Mouse (Mus musculus) lung, adult 10 weeks (tissue): ENCODE data around the gene Cntrob. TPM values are rescaled to one million over a fixed set of nuclear protein-coding genes. Genes with fewer than 3 reads are reported as not detected.

Experiments used
- polyA plus RNA-seq: library from polyadenylated mRNA; stranded (reverse); fragments of 350-450 nt; fragmentation: Illumina TruSeq; extraction: RNeasy Lipid Tissue Mini Kit (QIAGEN cat#74804); gene quantifications from one replicate; pipeline ENCODE4 v1.2.3, GENCODE M21; 2014; ENCODE audit warnings: low read depth, low replicate concordance; ENCODE audit not compliant: insufficient read depth

Cntrob gene
- polyA plus RNA-seq, result 3.7 TPM

DNA sequence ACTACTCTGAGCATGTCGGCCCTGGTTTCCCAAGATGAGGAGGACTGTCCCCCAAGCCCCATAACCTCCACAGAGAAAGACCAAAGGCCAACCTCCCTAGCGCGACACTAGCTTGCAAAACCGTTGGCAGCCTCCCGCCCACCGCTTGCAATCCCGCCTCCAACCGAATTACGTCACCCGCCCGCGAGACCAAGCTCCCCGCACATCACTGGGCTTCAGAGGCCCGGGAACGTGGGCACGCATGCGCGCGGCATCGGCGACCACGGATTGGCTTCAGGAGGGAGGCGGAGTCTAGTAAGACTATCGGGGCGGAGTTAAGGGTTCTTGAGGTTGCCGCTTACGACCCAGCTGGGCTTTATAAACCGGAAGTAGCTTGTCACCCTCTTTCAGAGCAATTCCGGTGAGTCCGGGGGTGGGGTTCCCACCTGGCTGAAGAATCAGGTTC is at the start of gene Cntrob, which contains the start of gene Trappc1:
Cntrob (minus strand) TSS at position 109 of the 445 bp plus-strand sequence.
Trappc1 (plus strand) TSS at position 314 of the 445 bp plus-strand sequence.

DNA sequence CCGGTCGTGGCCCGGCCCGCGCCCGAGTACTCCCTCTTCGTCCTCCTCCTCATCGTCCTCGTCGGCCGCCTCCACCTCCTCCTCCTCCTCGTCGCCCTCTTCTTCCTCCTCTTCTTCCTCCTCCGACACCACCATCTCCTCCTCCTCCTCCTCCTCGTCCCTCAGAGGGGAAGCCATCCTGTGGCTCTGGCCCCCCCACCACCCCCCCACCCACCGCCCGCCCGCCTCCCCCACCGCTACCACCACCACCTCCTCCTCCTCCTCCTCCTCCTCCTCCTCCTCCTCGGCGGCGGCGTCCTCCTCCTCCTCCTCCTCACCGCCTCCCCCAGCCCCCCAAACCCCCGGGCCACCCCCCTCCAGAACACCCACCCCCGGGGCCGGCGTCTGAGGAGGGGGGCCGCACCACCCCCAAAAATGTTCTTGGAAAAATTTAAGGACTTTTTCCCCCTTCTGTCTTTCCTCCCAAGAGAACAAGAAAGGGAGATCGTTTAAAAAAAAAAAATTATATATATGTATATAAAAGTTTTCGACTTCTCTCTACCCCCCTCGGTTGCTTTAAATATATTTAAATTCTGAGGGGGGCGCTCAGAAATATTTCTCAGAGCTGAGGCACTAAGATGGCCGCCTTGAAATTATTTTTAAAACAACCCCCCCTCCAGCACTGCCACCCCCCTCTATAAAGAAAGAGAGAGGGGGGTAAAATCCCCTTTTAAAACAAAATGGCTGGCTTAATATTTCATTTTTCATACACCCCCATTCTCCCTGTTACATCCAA is 45.8 kb upstream of the Cntrob start, which contains the start of gene Chd3:
Chd3 (minus strand) TSS at position 192 of the 775 bp plus-strand sequence.

DNA sequence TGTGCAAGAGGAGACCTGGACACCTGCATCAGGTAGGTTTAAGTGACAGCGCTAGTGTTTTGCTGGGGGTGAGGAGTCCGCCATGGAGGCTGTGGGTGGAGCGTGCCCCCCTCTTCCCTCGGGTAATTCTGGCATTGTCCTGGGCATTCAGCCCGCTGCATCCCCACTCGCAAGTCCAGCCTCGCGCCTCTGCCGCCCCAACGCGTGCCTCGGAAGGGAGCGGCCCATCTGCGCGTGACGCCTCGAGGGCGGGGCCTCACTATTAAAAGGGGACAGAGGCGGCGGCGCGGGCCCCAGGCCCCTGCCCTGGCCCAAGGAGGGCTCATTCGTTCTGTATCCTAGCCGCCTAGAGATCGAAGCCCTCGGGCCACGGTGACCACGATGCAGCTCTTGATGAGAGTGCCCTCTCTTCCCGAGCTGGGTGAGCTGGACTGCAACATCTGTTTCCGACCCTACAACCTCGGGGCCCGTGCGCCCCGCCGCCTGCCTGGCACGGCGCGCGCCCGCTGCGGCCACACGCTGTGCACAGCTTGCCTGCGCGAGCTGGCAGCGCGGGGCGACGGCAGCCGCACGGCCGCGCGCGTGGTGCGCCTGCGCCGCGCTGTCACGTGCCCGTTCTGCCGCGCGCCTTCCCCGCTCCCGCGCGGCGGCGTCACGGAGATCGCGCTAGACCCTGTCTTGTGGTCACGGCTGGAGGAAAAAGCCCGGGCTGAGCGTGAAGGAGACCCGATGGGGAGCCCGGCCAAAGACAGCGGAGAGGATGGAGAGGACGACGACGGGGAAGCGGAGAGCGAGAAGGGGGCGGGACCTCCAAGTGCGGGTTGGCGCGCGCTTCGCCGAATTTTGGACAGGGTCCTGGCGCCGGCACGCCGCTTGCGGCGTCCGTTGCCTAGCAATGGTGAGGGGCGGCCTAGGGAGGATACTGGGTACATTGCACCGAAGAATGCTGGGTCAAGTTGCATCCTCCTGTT is 16.9 kb upstream of the Cntrob start, which contains the start of gene Rnf227:
Rnf227 (plus strand) TSS at position 301 of the 971 bp plus-strand sequence.

DNA sequence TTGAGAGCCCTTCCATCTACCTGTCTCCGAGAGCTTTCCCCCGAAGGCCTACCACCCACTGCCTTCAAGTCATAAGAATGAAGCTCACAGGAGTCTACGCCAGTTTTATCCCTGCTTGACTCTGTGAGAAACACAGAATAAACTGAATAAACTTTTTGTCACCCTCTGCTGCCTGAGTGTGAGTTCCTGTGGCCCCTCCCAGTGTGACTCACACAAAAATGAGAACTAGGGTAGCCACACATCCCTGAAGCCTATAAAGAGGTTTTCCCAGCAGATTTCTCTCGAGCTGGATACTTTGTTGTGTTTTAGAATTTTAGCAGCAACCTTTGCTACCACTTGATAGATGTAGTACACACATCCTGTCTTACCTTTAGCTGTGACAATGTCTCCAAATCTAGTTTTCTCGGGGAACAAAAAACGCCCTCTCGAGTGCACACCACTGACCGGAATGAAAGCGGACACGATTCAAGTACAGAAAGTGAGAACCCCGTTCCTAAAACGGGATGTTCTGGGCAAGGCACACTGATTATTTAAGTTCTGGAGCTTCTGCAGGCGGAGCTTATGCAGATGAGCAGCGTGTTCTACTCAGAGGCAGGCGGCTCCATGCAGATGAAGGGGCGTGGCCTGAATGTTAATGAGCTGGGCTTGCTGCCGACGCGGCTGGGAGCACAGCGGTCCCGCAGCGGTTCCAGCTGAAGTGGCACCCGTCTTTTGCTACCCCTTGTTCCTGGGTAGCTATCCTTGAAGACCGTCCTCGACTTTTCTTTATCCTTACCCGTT is 2.2 kb upstream of the Cntrob start, which contains the start of gene Kcnab3:
Kcnab3 (plus strand) TSS at position 631 of the 780 bp plus-strand sequence.

Other genes with a start within 250 kb of the Cntrob start
- gene Vamp2, start 235.3 kb downstream of the Cntrob start, polyA plus RNA-seq, result 71.0 TPM
- gene Per1, start 228.6 kb downstream of the Cntrob start, polyA plus RNA-seq, result 18.4 TPM
- 0.12 TPM for gene Hes7, start 203.4 kb downstream of the Cntrob start, polyA plus RNA-seq
- 0.39 TPM for gene 9130213A22Rik, start 201.2 kb downstream of the Cntrob start, polyA plus RNA-seq
- 0.39 TPM for gene Aloxe3, start 197.9 kb downstream of the Cntrob start, polyA plus RNA-seq
- not detected for gene Alox12b, start 166.8 kb downstream of the Cntrob start, polyA plus RNA-seq
- gene Alox8, start 125.9 kb downstream of the Cntrob start, polyA plus RNA-seq, result 0.07 TPM
- gene Gucy2e, start 86.7 kb downstream of the Cntrob start, polyA plus RNA-seq, result not detected
- gene Trappc1, start 205 bp upstream of the Cntrob start, polyA plus RNA-seq, result 64.9 TPM
- 0.39 TPM for gene Kcnab3, start 2.5 kb upstream of the Cntrob start, polyA plus RNA-seq
- 1.3 TPM for gene Rnf227, start 16.7 kb upstream of the Cntrob start, polyA plus RNA-seq
- 45.8 TPM for gene Chd3, start 45.6 kb upstream of the Cntrob start, polyA plus RNA-seq
- gene Naa38, start 71.7 kb upstream of the Cntrob start, polyA plus RNA-seq, result 125 TPM
- gene Cyb5d1, start 71.9 kb upstream of the Cntrob start, polyA plus RNA-seq, result 11.8 TPM
- gene Tmem88, start 74.5 kb upstream of the Cntrob start, polyA plus RNA-seq, result 12.9 TPM
- gene Kdm6b, start 89.9 kb upstream of the Cntrob start, polyA plus RNA-seq, result 6.6 TPM
- gene Dnah2, start 225.3 kb upstream of the Cntrob start, polyA plus RNA-seq, result 0.85 TPM
- gene Efnb3, start 236.4 kb upstream of the Cntrob start, polyA plus RNA-seq, result 0.30 TPM